Mouse (Mus musculus): ENCODE results near the gene Cfap99. TPM values are rescaled to one million over a fixed set of nuclear protein-coding genes. Genes with fewer than 3 reads are reported as not detected.

Cfap99 gene
- polyA plus RNA-seq, 1 experiment, result 0.46 TPM

GRCm38 (mm10) chr5:34254309-34254708 lies 34.1 kb upstream of the Cfap99 start:
- H3K27ac ChIP-seq (ENCODE audit: insufficient read depth, low read length), result no peak overlapping the region
- H3K4me1 ChIP-seq (ENCODE audit: control insufficient read depth, insufficient read depth, low read length), result peaks cover 19% of the 10 kb centered on the region
- no peak overlapping the region for H3K4me3 ChIP-seq (ENCODE audit: insufficient read depth, low read length)
- TF ChIP-seq POLR2A (IDR thresholded peaks at IDR 0.05; ENCODE audit: extremely low read depth, insufficient read depth, low read length) (no peak), CTCF (IDR thresholded peaks at IDR 0.05; ENCODE audit: extremely low read depth, insufficient read depth, low read length) (no peak)

- H3K4me1 ChIP-seq (ENCODE audit: control insufficient read depth, insufficient read depth, low read length), result peaks cover 17% of the 10 kb centered on the region
- H3K4me3 ChIP-seq (ENCODE audit: insufficient read depth, low read length), result no peak overlapping the region
- no peak overlapping the region for H3K27ac ChIP-seq (ENCODE audit: insufficient read depth, low read length)
- peak; percentile 21; the same call in 1 of the 2 replicates for TF ChIP-seq CTCF (IDR thresholded peaks at IDR 0.05; ENCODE audit: extremely low read depth, insufficient read depth, low read length)
- TF ChIP-seq POLR2A (IDR thresholded peaks at IDR 0.05; ENCODE audit: extremely low read depth, insufficient read depth, low read length), result no peak
Measured at GRCm38 (mm10) chr5:34255189-34255588, 33.2 kb upstream of the Cfap99 start.

- Histone ChIP-seq H3K27ac (ENCODE audit: insufficient read depth, low read length) (no peak overlapping the region), H3K4me3 (ENCODE audit: insufficient read depth, low read length) (no peak overlapping the region), H3K4me1 (ENCODE audit: control insufficient read depth, insufficient read depth, low read length) (0 out of 2 replicates have a peak, but pooled peaks cover 2% of the 10 kb centered on the region)
- TF ChIP-seq POLR2A (IDR thresholded peaks at IDR 0.05; ENCODE audit: extremely low read depth, insufficient read depth, low read length) (no peak), CTCF (IDR thresholded peaks at IDR 0.05; ENCODE audit: extremely low read depth, insufficient read depth, low read length) (no peak)
Measured at GRCm38 (mm10) chr5:34259172-34259816, 29.1 kb upstream of the Cfap99 start.

GRCm38 (mm10) chr5:34266065-34266464 lies 22.3 kb upstream of the Cfap99 start:
- H3K4me3 ChIP-seq (ENCODE audit: insufficient read depth, low read length), result no peak overlapping the region
- TF ChIP-seq CTCF (IDR thresholded peaks at IDR 0.05; ENCODE audit: extremely low read depth, insufficient read depth, low read length) (no peak), POLR2A (IDR thresholded peaks at IDR 0.05; ENCODE audit: extremely low read depth, insufficient read depth, low read length) (no peak)
- peaks cover 10% of the 10 kb centered on the region; the same call in 1 of the 2 replicates for H3K4me1 ChIP-seq (ENCODE audit: control insufficient read depth, insufficient read depth, low read length)
- no peak overlapping the region for H3K27ac ChIP-seq (ENCODE audit: insufficient read depth, low read length)

GRCm38 (mm10) chr5:34269197-34269920 lies 19.0 kb upstream of the Cfap99 start:
- peaks cover 24% of the 10 kb centered on the region for H3K4me1 ChIP-seq (ENCODE audit: control insufficient read depth, insufficient read depth, low read length)
- no peak overlapping the region for H3K4me3 ChIP-seq (ENCODE audit: insufficient read depth, low read length)
- TF ChIP-seq POLR2A (IDR thresholded peaks at IDR 0.05; ENCODE audit: extremely low read depth, insufficient read depth, low read length), result no peak
- TF ChIP-seq CTCF (IDR thresholded peaks at IDR 0.05; ENCODE audit: extremely low read depth, insufficient read depth, low read length), result no peak
- H3K27ac ChIP-seq (ENCODE audit: insufficient read depth, low read length), result no peak overlapping the region

- Histone ChIP-seq H3K4me1 (ENCODE audit: control insufficient read depth, insufficient read depth, low read length) (peaks cover 25% of the 10 kb centered on the region), H3K27ac (ENCODE audit: insufficient read depth, low read length) (no peak overlapping the region), H3K4me3 (ENCODE audit: insufficient read depth, low read length) (no peak overlapping the region)
- TF ChIP-seq CTCF (IDR thresholded peaks at IDR 0.05; ENCODE audit: extremely low read depth, insufficient read depth, low read length) (no peak), POLR2A (IDR thresholded peaks at IDR 0.05; ENCODE audit: extremely low read depth, insufficient read depth, low read length) (no peak)
Measured at GRCm38 (mm10) chr5:34269921-34270465, 18.4 kb upstream of the Cfap99 start.

GRCm38 (mm10) chr5:34271743-34272142 lies 16.7 kb upstream of the Cfap99 start:
- Histone ChIP-seq H3K27ac (ENCODE audit: insufficient read depth, low read length) (no peak overlapping the region), H3K4me1 (ENCODE audit: control insufficient read depth, insufficient read depth, low read length) (peaks cover 32% of the 10 kb centered on the region), H3K4me3 (ENCODE audit: insufficient read depth, low read length) (no peak overlapping the region)
- TF ChIP-seq CTCF (IDR thresholded peaks at IDR 0.05; ENCODE audit: extremely low read depth, insufficient read depth, low read length), result peak; percentile 55
- no peak for TF ChIP-seq POLR2A (IDR thresholded peaks at IDR 0.05; ENCODE audit: extremely low read depth, insufficient read depth, low read length)

GRCm38 (mm10) chr5:34273251-34273681 lies 15.1 kb upstream of the Cfap99 start:
- H3K27ac ChIP-seq (ENCODE audit: insufficient read depth, low read length), result peak overlapping the region; percentile 3
- TF ChIP-seq CTCF (IDR thresholded peaks at IDR 0.05; ENCODE audit: extremely low read depth, insufficient read depth, low read length) (no peak), POLR2A (IDR thresholded peaks at IDR 0.05; ENCODE audit: extremely low read depth, insufficient read depth, low read length) (no peak)
- H3K4me1 ChIP-seq (ENCODE audit: control insufficient read depth, insufficient read depth, low read length), result peaks cover 35% of the 10 kb centered on the region
- no peak overlapping the region for H3K4me3 ChIP-seq (ENCODE audit: insufficient read depth, low read length)

GRCm38 (mm10) chr5:34274268-34274667 lies 14.1 kb upstream of the Cfap99 start:
- Histone ChIP-seq H3K27ac (ENCODE audit: insufficient read depth, low read length) (0 out of 2 replicates have a peak overlapping the region, but pooled peaks have one; percentile 3), H3K4me1 (ENCODE audit: control insufficient read depth, insufficient read depth, low read length) (peaks cover 39% of the 10 kb centered on the region)

More at GRCm38 (mm10) chr5:34274268-34274667, 14.1 kb upstream of the Cfap99 start:
- H3K4me3 ChIP-seq (ENCODE audit: insufficient read depth, low read length), result no peak overlapping the region
- no peak for TF ChIP-seq POLR2A (IDR thresholded peaks at IDR 0.05; ENCODE audit: extremely low read depth, insufficient read depth, low read length)
- no peak for TF ChIP-seq CTCF (IDR thresholded peaks at IDR 0.05; ENCODE audit: extremely low read depth, insufficient read depth, low read length)

Data from cortical plate, adult 2 months (tissue).